Mouse (Mus musculus): ENCODE measurements around the gene Prx.
A peak's percentile ranks its signal among the peaks of the same experiment; 100 is the strongest.

The Prx gene

DNA sequence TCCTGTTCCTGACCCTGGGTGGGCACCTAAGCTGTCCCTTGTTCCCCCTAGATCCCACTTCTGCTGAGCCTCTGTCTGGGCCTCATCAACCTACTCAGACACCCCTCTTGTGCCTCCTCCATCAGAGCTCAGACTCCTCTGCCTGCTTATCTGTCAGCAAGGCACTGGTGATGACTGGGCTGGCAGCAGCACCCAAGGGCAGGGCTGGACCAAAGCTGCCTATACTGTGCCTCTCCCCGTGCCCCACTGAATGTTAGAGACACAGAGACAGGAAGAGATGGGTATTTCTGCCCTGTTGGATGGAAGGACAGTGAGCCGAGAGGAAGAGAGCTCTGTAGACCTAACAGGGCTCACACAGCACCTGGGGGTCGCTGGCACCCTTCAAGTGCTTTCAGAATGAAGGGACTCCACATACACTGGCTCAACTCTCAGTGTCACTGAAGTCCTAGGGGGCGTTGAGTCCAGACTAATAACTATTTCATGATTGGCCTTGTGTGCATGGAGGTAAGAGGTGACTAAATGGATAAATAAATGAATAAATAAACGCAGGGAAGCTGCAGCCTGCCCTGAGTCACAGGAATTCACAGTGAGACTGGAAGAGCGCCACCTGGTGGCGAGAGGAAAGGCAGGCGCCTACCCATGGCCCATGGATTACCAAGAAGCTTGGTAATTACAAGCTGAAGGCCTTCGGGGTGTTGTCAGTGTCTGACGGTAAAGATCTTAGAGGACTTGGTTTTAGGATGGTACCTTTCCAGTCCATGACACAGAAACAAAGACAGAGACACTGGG is 27.1 kb downstream of the Prx start:
- peak; percentile 86 for DNase-seq

GRCm38 (mm10) chr7:27529070-27529469 is 29.9 kb downstream of the Prx start:
- no peak for DNase-seq

- no peak for DNase-seq
Measured at GRCm38 (mm10) chr7:27530937-27531336, 31.8 kb downstream of the Prx start.

GRCm38 (mm10) chr7:27531707-27532106 is 32.6 kb downstream of the Prx start:
- no peak for DNase-seq

GRCm38 (mm10) chr7:27532480-27533050 is 33.4 kb downstream of the Prx start:
- no peak for DNase-seq

DNA sequence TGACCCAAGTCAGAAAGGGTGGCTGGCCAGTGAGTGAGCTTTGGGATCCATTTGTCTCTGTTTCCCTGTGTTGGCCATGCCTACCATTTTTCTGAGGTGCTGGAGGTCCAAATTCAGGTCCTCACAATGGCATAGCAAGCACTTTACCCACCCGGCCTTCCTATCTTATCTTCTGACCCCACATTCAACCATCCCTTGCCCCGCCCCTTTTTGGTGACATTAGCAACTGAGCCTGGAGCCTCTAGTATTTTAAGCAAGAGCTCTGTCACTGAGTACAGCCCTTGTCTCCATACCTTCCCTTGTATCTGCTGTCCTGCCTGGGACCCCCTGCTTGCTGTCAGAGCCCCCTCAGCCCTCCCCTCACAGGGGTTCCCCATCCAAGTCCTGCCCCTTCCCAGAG is 36.3 kb downstream of the Prx start:
- DNase-seq: no peak

GRCm38 (mm10) chr7:27536618-27537017 is 37.5 kb downstream of the Prx start:
- peak; percentile 47 for DNase-seq

DNA sequence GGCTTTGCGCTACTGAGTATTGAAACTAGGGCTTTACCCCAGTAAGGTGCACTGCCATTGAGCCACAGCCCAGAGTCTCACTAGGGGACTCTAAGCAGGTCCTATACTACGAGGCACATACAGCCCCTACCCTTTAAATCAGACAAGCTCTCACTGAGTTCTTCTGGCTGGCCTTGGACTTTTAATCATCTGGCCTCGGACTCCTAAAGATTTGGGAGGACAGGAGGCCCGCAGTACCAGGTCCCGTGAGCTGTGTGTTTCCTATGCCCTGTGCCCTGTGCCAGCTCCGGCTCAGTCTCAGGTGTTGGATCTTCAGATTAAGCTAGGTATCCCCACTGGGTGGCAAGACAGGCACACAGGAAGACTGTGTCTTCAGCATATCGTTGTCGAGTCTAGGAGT is 38.9 kb downstream of the Prx start:
- no peak for DNase-seq

DNA sequence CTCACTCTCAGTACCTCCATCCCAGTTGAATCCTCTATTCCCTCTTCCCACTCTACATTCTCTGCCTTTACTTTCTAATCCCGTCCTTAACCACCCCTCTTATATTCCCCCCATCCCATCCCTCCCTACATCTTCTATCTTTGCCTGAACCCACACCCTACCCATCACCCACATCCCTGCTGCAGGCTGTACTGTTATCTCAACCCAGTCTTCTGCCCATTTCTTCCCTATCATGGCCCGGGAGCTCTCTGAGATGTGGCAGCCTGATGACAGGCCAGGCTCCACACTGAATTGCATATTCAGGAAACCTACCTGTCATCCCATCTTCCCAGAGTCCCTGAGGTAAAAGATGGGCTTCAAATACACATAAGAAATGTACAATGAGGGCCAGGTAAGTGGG is 39.7 kb downstream of the Prx start:
- DNase-seq: no peak

- no peak for DNase-seq
Measured at GRCm38 (mm10) chr7:27540521-27540920, 41.4 kb downstream of the Prx start.

GRCm38 (mm10) chr7:27540935-27541334 is 41.8 kb downstream of the Prx start:
- DNase-seq: no peak

DNA sequence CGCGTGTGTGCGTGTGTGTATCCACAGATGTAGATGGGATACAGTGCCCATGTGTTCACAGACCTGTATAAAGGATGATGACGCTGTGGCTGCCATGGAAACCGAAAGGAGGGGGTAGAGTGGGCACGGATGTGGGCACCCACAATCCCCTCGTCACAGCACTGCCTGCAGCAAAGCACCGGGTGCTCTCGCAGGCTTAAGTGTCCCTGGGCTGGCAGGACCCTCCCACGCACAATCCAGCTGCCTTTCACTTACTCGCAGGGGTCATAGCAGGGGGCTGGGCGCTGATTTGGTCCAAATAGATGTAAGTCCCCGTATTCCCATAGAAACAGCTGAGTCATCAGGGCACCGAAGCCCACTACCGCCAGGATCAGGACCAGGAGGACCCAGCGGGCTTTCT is 42.3 kb downstream of the Prx start:
- peak; percentile 51 for DNase-seq

DNA sequence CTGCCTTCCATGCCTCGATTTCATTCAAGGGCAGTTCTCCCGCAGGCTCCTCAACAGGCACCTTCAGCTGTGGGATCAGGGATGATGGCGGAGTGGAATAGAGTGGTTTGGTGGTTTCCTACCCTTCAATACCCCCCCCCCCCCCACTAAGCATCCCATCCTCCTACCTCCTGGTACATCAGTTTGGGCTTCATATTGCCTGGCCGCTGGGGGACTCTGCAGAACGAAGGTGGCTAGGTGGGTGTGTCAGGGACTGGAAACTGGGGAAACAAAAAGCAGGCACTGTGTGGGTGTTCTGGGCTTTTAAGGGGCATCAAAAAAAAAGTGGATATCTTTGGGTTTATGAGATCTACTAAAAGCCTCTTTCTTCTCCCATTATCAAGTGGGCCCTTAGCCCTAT is 42.8 kb downstream of the Prx start:
- DNase-seq: no peak

DNA sequence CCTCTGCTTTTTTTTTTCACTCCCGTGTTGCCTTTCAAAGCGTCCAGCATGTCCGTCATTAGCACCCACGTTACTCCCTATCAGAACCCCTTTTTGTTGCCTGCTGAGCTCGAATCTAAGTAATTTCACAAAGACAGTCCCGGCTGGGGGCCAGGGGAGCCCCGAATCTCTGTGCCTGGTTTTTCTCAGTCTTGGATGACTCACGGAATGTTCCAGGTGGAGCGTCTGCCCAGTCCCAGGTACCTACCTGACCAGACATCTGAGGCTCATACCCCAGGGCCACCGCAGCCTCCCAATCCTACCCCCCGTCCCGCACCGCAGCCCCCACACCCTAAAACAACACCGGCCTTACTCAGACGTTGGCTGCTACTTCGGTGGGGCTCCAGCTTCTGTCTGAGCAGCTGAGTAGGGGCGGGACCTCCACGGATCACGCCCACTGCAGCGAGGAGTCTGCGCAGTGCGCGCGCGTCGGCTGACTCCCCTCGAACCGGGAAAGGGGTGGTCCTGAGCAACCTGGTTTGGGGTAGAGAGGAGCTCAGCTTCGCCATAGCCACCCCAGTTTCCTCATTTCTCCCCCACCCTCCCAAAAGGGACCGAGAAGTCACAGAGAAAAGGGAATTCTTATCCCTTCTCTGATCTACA is 43.4 kb downstream of the Prx start:
- DNase-seq: peak; percentile 89

DNA sequence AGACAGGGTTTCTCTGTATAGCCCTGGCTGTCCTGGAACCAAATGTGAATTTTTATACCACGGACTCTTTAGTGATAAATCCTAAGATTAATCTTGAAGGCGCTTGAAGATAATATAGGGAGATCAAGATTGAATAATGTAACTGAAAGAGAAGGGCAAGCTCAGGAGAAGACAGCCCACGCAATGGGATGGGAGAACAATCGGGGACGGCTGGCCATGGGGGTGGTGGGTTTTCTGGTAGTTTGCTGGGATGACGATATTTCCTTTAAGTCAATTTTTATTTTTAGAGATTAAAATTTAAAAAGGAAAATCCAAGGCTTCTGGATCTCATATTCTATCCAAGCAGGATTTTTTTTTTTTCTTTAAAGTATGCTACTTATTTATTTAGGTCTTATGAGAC is 43.9 kb downstream of the Prx start:
- DNase-seq: no peak

DNA sequence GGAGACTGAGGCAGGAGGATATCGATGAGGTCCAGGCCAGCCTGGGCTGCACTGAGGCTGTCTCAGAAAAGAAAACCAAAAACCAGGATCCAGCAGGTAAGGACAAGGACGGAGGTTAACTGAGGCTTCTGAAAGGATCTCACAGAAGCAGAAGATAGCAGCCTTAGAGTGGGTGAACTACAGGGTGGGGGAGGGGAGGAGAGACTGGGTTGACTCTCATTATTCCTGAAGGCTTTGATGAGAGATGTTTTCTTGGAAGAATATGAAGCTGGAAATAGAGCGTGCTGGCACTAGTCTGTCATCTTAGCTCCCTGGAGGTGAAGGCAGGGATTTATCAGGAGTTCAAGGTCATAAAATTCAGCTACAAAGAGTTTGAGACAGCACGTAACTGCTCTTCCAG is 44.7 kb downstream of the Prx start:
- DNase-seq: no peak

- peak; percentile 53 for DNase-seq
Measured at GRCm38 (mm10) chr7:27544675-27545370, 45.7 kb downstream of the Prx start.

DNA sequence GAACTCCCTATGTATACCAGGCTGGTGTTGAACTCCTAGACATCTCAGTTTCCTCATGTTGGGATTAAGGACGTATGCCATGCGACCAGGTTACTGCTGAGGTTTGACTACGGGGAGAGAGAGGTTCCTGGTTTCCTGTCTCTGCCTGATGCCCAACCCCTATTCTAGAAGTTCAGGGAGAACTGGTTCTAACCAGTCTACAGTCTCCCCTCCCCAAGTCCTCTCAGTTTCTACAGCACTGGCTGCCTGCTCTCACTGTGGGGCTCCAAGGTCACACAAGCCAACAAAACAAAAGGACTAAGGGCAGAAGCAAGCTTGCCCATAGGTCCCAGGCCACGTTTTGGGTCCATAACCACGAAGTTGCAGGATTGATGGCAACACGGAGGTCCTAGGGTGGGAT is 50.5 kb downstream of the Prx start:
- DNase-seq: no peak

GRCm38 (mm10) chr7:27552070-27552469 is 52.9 kb downstream of the Prx start:
- DNase-seq: no peak

DNA sequence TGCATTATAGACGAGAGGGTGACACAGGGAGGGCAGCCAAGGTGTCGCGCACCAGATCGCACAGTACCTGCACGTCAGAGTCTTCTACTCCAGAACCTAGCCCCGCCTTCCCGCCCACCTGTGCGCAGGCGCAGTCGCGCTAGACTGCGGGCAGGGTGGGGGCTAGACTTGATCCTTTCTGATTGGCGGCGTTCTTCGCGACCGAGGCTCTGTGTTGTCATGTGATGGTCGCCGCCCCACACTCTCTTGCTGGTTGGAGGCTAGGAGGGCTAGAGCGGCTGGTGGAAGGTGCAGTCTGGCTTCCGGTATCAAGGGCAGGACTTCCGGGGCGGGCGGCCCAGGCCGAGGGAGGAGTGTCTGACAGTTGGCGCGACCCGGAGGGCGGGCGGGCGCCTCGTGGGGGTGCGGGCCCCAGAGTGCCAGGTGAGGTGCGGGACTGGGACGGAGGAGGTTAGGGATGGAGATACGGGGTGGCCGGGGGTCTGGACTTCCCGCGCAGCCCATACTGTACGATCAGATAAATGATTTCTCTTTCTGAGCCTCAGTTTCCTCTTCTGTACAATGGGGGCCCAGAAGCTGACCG is 53.9 kb downstream of the Prx start, which contains the start of the genes Pld3 and 2310022A10Rik:
Gene Pld3 (minus strand): TSS at position 288 of the 583 bp plus-strand sequence.
Gene 2310022A10Rik (plus strand): TSS at position 303 of the 583 bp plus-strand sequence.
- DNase-seq: peak; percentile 99

- no peak for DNase-seq
Measured at GRCm38 (mm10) chr7:27560291-27560887, 61.3 kb downstream of the Prx start.

DNA sequence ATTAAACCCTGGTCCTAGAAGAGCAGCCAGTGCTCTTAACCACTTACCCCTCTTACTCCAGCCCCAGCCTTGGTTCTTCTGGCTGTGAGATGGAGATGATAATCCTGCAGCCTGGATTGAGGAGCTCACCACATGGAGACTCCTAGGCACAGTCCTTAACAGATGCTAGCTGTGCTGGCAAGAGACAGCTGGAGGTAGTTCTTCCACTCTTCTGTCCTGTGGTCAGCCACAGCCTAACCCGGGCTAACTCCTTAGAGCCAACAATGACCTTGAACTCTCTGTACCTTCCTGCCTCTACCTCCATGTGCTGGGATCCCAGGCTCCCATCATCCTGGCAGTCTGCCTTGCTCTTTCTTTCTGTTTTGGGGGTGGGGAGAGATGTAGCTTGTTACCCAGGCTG is 61.9 kb downstream of the Prx start:
- no peak for DNase-seq

Data from lung, postnatal 36 days (tissue).